Mouse (Mus musculus): Measurements from ENCODE around the gene Fbxo21. TPM values are rescaled to one million over a fixed set of nuclear protein-coding genes. Genes with fewer than 3 reads are reported as not detected.

Gene Fbxo21
- total RNA-seq (2021), result 100 to 1,000 TPM; 145 to 152 TPM

GRCm38 (mm10) chr5:117976657-117977500, at the start of gene Fbxo21:
Gene Fbxo21 (plus strand): TSS chr5:117976730.
- peak; percentile 96 to 97 for DNase-seq

GRCm38 (mm10) chr5:117928553-117928952, 48.0 kb upstream of the Fbxo21 start:
- no peak for DNase-seq

GRCm38 (mm10) chr5:117932222-117932621, 44.3 kb upstream of the Fbxo21 start:
- DNase-seq, result no peak

GRCm38 (mm10) chr5:117932862-117933261, 43.7 kb upstream of the Fbxo21 start:
- peak; percentile 80 to 83 for DNase-seq

- no peak for DNase-seq
These were observed 40.2 kb upstream of the Fbxo21 start for GRCm38 (mm10) chr5:117936346-117936745.

- no peak for DNase-seq
These were observed 39.3 kb upstream of the Fbxo21 start for GRCm38 (mm10) chr5:117937186-117937585.

GRCm38 (mm10) chr5:117938182-117938581, 38.3 kb upstream of the Fbxo21 start:
- DNase-seq, result no peak

GRCm38 (mm10) chr5:117939402-117939801, 37.1 kb upstream of the Fbxo21 start:
- peak; percentile 41 to 42 for DNase-seq

- DNase-seq, result no peak
These were observed 35.0 kb upstream of the Fbxo21 start for GRCm38 (mm10) chr5:117941552-117941951.

- DNase-seq, result peak; percentile 44 to 54
These were observed 29.9 kb upstream of the Fbxo21 start for GRCm38 (mm10) chr5:117946605-117947004.

GRCm38 (mm10) chr5:117949393-117949792, 27.1 kb upstream of the Fbxo21 start:
- DNase-seq, result no peak

- no peak for DNase-seq
These were observed 22.6 kb upstream of the Fbxo21 start for GRCm38 (mm10) chr5:117953893-117954292.

GRCm38 (mm10) chr5:117954429-117954828, 22.1 kb upstream of the Fbxo21 start:
- no peak for DNase-seq

- DNase-seq, result peak; percentile 20 to 41
These were observed 20.7 kb upstream of the Fbxo21 start for GRCm38 (mm10) chr5:117955675-117956420.

GRCm38 (mm10) chr5:117964750-117965149, 11.8 kb upstream of the Fbxo21 start:
- DNase-seq, result no peak

GRCm38 (mm10) chr5:117966956-117967355, 9.6 kb upstream of the Fbxo21 start:
- DNase-seq, result no peak

- no peak for DNase-seq
These were observed 8.9 kb upstream of the Fbxo21 start for GRCm38 (mm10) chr5:117967659-117968069.

- DNase-seq, result no peak
These were observed 6.7 kb upstream of the Fbxo21 start for GRCm38 (mm10) chr5:117969681-117970427.

GRCm38 (mm10) chr5:117976263-117976656, 270 bp upstream of the Fbxo21 start:
- no peak for DNase-seq

- DNase-seq, result peak; percentile 37 to 44
These were observed 1.1 kb downstream of the Fbxo21 start for GRCm38 (mm10) chr5:117977501-117978158.

- DNase-seq, result no peak
These were observed 1.7 kb downstream of the Fbxo21 start for GRCm38 (mm10) chr5:117978159-117978697.

- no peak for DNase-seq
These were observed 2.6 kb downstream of the Fbxo21 start for GRCm38 (mm10) chr5:117979082-117979481.
